Mouse (Mus musculus) testis, adult 2 months (tissue): Measurements from ENCODE around the gene Rac3. TPM values are rescaled to one million over a fixed set of nuclear protein-coding genes. Genes with fewer than 3 reads are reported as not detected.
A peak's percentile ranks its signal among the peaks of the same experiment; 100 is the strongest.
"Not testable (repeated sequence)": the region's sequence is repeated elsewhere in the genome, so short reads cannot be mapped to it uniquely, and the experiment has no call there.

Experiments used
- H3K27ac ChIP-seq: fragments of 200-500 bp; 2 replicates; pipeline ENCODE4 v1.5.1; 2012; ENCODE audit warnings: low read depth, low read length; ENCODE audit not compliant: control insufficient read depth, insufficient read depth
- H3K27me3 ChIP-seq: fragments of 200-500 bp; 2 replicates; pipeline ENCODE4 v1.6.1; 2012; ENCODE audit warnings: mild to moderate bottlenecking, low read length, moderate library complexity; ENCODE audit not compliant: control insufficient read depth, insufficient read depth
- H3K36me3 ChIP-seq: fragments of 200-500 bp; 2 replicates; pipeline ENCODE4 v1.6.1; 2012; ENCODE audit warnings: mild to moderate bottlenecking, low read length; ENCODE audit not compliant: control insufficient read depth, insufficient read depth
- H3K4me1 ChIP-seq: fragments of 200-500 bp; 2 replicates; pipeline ENCODE4 v1.6.1; 2012; ENCODE audit warnings: low read length; ENCODE audit not compliant: control insufficient read depth, insufficient read depth
- H3K4me3 ChIP-seq: fragments of 200-500 bp; 2 replicates; pipeline ENCODE4 v1.5.1; 2012; ENCODE audit warnings: low read depth, mild to moderate bottlenecking, low read length, moderate library complexity, mixed read lengths; ENCODE audit not compliant: control insufficient read depth
- CTCF ChIP-seq: fragments of 200-500 bp; IDR thresholded peaks from 2 replicates; pipeline ENCODE4 v1.5.1; 2012; ENCODE audit warnings: low read depth, mild to moderate bottlenecking, inconsistent platforms, low read length, moderate library complexity; ENCODE audit not compliant: control insufficient read depth, insufficient read depth, insufficient replicate concordance
- POLR2A ChIP-seq: fragments of 200-500 bp; IDR thresholded peaks from 2 replicates; pipeline ENCODE4 v1.6.1; 2012; ENCODE audit warnings: low read depth, mild to moderate bottlenecking, inconsistent platforms, low read length, moderate library complexity; ENCODE audit not compliant: control insufficient read depth
- polyA plus RNA-seq: library from polyadenylated mRNA; depleted of rRNA; stranded (reverse); fragments of >200 nt; gene quantifications from 2 replicates; pipeline ENCODE4 v1.2.3, GENCODE M21; 2012

Gene Rac3
- polyA plus RNA-seq, 1 experiment = 3.1 TPM

DNA sequence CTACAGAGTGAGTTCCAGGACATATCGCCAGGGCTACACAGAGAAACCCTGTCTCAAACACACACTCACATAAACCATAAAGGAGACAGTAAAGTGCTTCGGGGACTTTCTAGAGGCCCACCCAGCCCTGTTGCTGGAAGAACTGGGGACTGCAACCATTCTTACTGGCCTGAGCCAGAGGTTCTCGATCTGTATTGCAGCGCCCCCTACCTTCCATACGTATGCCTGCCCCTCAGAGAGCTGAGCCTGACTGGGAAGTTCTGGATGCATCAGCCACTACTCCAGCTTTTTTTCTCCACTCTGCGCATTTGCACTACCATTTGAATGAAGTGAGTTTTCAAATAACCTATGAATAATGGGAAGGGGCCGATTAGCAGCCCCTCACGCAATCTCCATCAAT lies 28.2 kb downstream of the Rac3 start:
- H3K27ac ChIP-seq = no peak overlapping the region
- TF ChIP-seq CTCF (peak; percentile 53; the same call in 1 of the 2 replicates), POLR2A (no peak)
- no peaks in the 10 kb centered on the region for H3K36me3 ChIP-seq
- peaks cover 5% of the 10 kb centered on the region for H3K4me1 ChIP-seq
- no peaks in the 10 kb centered on the region for H3K27me3 ChIP-seq
- H3K4me3 ChIP-seq = no peak overlapping the region

DNA sequence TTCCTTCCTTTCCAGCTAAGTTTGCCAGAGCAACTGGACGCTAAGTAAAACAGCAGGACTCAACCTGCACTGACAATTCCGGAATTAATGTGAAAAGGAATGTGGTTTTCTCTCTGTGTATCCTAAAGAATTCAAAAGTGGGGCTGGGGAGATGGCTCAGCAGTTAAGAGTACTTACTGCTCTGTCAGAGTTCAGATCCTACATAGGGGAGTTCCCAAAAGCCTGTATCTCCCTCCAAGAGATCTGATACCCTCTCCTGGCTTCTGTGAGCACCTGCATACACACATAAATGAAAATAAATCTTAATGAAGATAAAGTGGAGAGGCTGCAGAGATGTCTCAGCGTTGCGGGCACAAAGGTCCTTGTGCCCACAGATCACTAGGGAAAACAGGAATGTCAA lies 30.3 kb downstream of the Rac3 start:
- Histone ChIP-seq H3K27me3 (no peaks in the 10 kb centered on the region), H3K36me3 (no peaks in the 10 kb centered on the region), H3K27ac (no peak overlapping the region), H3K4me1 (peaks cover 5% of the 10 kb centered on the region), H3K4me3 (no peak overlapping the region)
- TF ChIP-seq CTCF = no peak
- TF ChIP-seq POLR2A = no peak

DNA sequence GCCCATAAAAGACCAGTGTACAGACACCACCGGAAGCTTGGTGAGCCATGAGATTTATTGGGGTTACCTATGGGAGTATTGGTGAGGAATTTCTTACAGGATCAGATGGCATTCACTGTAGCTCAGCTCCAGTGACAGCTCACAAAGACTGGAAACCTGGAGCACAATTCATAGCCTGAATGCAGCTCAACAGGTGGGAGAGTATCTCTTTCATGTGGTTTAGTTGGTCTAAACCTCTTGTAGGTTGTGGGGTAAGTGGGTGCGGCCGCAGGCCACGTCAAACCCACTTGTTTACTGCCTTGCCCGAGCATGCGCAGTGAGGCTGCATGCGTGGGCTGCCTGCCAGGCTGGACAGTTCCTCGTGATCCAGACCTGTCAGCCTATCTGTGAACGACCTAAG lies 39.0 kb downstream of the Rac3 start:
- H3K4me3 ChIP-seq = no peak overlapping the region
- no peak overlapping the region for H3K27ac ChIP-seq
- no peaks in the 10 kb centered on the region for H3K36me3 ChIP-seq
- no peak for TF ChIP-seq CTCF
- no peak for TF ChIP-seq POLR2A
- H3K4me1 ChIP-seq = peaks cover 3% of the 10 kb centered on the region
- H3K27me3 ChIP-seq = no peaks in the 10 kb centered on the region

DNA sequence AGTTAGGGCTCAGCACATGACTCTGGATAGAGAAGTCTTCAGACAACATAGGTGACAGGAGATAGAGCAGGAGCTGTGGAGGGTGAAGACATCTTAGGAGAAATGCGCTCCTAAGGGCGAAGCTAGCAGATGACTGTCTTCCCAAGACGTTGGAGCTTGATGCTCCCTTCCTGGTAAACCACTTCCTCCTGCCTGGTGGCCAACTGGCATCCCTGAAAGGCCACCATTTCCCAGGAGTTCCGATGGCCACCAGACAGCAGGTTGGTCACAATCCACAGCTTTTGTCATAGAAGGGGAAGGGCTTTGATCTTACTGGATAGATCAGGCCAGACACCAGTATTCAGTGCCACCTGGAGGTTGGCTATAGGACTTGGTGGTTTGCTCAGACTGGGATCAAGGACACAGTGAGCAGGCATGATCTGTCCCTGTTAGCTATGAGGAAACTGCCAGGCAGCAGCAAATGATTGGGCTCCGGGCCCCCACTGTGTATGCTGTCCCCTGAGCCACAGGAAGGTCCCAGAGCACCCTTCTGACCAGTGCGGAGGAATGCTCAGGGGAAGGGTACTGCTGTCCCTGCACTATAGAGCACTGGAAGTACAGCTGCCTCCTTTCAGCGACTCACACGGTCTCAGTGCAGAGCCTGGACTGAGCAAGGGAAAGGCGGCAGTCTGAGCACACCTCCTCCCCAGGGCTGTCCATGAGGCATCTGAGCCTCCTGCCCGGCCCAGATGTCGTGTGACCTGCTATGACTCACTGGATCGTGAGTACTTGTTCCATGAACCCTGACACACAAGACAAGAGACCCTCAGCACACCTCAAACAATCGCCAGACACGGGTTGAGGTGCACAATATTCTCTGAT lies 40.8 kb downstream of the Rac3 start:
- TF ChIP-seq CTCF = no peak
- TF ChIP-seq POLR2A = no peak
- Histone ChIP-seq H3K36me3 (no peaks in the 10 kb centered on the region), H3K27ac (no peak overlapping the region), H3K4me1 (peaks cover 3% of the 10 kb centered on the region), H3K27me3 (no peaks in the 10 kb centered on the region), H3K4me3 (peak overlapping the region; percentile 73)

DNA sequence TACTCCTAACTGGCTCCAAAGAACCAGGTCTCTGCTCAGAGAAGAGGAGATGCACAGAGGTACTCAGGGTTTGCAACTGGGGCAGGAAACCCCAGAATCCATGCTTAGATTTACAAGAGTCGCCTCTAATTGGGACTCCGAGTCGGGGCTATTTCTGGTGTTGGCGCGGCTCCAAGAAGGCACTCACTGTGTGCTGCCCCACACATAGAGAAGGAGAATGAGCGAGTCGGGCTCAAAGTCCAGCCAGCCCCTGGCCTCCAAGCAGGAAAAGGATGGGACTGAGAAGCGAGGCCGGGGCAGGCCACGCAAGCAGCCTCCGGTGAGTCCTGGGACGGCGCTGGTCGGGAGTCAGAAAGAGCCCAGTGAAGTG lies 41.4 kb downstream of the Rac3 start, which contains the start of gene Hmga1b:
Hmga1b (plus strand) TSS at position 123 of the 370 bp plus-strand sequence.
- H3K4me1 ChIP-seq, H3K36me3 ChIP-seq, H3K27ac ChIP-seq, H3K27me3 ChIP-seq: not testable (repeated sequence)
- peak within 1 kb of the TSS; percentile 73 for H3K4me3 ChIP-seq

DNA sequence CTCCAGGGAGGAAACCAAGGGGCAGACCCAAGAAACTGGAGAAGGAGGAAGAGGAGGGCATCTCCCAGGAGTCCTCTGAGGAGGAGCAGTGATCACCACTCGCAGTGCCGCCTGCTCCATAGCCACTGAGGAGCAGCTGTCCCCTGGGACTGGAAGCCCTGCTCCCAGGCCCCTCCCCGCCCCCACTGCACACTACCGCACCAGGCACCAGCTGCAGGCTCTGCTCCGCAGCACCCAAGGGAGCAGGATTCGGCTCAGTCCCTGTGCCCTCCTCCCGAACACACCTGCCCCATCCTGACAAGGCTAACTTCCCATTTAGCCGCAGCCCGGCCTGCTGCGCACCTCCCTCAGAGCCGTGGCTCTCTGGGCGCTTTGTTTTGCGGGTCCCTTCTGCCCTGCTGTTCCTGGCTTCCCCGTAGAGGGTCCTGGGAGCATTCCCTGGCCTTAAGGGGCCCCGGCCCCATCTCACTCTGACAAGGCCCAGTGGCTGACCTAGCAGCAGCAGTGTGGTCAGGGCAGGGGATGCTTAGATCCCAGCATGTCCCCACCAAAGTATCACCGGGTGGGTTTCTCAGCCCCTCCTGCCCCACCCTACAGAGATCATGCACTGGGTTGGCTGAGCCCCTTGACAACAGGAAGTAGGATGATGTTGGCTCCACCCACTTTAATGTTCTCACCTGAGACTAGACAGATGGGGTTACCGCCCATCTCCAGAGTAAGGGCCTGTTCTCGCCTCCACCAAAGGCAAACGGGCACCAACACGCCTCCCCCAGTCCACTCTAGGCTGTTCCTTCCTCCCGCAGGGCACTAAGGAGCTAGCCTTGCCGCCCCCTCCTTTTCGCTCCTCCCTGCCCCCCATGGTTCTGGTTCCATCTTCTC lies 42.1 kb downstream of the Rac3 start:
- not testable (repeated sequence) for H3K27me3 ChIP-seq, H3K27ac ChIP-seq, H3K36me3 ChIP-seq, H3K4me1 ChIP-seq
- peak overlapping the region; percentile 73 for H3K4me3 ChIP-seq

DNA sequence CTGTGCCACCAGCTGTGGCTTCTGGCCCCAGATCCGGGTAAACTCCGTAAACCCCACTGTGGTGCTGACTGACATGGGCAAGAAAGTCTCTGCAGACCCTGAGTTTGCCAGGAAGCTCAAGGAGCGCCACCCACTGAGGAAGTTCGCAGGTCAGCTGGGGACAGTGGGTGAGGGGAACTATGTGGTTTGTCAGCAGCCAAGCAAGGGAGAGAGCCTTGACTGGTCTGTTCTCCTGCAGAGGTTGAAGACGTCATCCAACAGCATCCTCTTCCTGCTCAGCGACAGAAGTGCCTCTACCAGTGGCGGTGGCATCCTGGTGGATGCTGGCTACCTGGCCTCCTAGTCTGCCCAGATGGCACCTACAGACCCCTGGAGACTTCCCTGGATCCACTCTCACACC lies 45.8 kb downstream of the Rac3 start:
- H3K27me3 ChIP-seq, H3K4me1 ChIP-seq, H3K4me3 ChIP-seq, H3K27ac ChIP-seq, H3K36me3 ChIP-seq: not testable (repeated sequence)
